ENCODE assay signal across 8 mouse cellular contexts in the genomic region with DNA sequence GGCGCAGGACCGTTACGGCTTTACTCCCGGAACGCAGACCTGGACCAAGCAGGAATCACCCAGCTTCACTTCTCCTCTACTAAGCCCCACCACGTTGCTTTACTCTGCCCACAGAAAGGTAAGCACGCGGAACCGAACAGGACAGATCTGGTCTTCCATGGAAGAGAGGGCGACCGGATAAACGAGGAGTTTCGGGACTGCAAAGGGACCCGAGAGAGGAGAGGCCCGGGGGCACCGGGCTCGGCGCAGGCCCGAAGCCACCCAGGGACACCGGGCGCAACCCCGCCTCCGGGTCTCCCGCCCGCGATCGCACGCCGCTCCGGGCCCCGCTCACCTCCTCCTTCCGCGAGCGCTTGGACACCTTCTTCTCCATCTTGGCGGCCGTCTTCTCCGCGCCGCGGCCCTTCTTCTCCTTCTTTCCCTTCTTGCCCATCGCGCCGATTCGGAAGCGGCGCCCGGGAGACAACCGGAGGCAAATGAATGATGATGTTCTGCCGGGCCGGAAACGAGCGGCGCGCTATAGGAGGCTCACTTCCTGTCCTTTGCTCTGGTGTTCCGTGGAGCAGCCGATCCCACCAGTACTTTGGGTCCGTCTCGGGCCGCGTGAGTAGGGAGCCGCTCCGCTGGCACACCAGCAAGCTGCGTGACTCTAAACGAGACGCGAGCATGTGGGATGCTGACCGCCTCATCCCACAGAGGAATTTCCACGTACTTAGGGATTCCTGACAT. TPM values are rescaled to one million over a fixed set of nuclear protein-coding genes. Genes with fewer than 3 reads are reported as not detected.
A peak's percentile ranks its signal among the peaks of the same experiment; 100 is the strongest.
DNase-seq lines count a peak whose midpoint lies in the region; ATAC-seq and TF ChIP-seq lines count a peak whose summit lies in the region.

TSS of gene Klhdc4 (minus strand) at position 522 of the 729 bp plus-strand sequence.

- no peak for TF ChIP-seq CTCF in MEL (IDR thresholded peaks at IDR 0.05 in 2 of 3, conservative IDR thresholded peaks at IDR 0.05 in 1 of 3; ENCODE audit: control insufficient read depth in 1 of 3, insufficient read depth in 1 of 3, low read depth in 2 of 3, low read length in 3 of 3, poor library complexity in 1 of 3, severe bottlenecking in 1 of 3)
- TF ChIP-seq CTCF in cerebellum, adult 2 months (IDR thresholded peaks at IDR 0.05; ENCODE audit: borderline replicate concordance, insufficient read depth, low read depth, low read length) = no peak

- under 1% methylated on average over 68 of the region's 68 CpGs for WGBS in cerebellum, adult 2 months
- under 1% methylated on average over 66 of the region's 68 CpGs for WGBS in lung, embryonic 16.5 days

- no peaks in the 10 kb centered on the region for H3K9me3 ChIP-seq in MEL (replicated peaks; ENCODE audit: insufficient read depth, low read length)
- H3K9me3 ChIP-seq in lung, embryonic 16.5 days (ENCODE audit: control insufficient read depth, low read length) = no peaks in the 10 kb centered on the region

- TF ChIP-seq EP300 in MEL (IDR thresholded peaks at IDR 0.05; ENCODE audit: low read depth in 1 of 2, low read length in 2 of 2) = no peak; a peak in 1 of 4 replicates

- peaks cover 4 to 17% of the 10 kb centered on the region in 2 experiments; a peak in 3 of 4 replicates for H3K4me1 ChIP-seq in MEL (ENCODE audit: control insufficient read depth in 1 of 2, insufficient read depth in 2 of 2, low read length in 2 of 2)
- H3K4me1 ChIP-seq in cerebellum, adult 2 months (ENCODE audit: control insufficient read depth, insufficient read depth, low read length) = peaks cover 9% of the 10 kb centered on the region
- H3K4me1 ChIP-seq in lung, embryonic 16.5 days (replicated peaks; ENCODE audit: control insufficient read depth, insufficient read depth, low read length) = peaks cover 15% of the 10 kb centered on the region

- H3K27ac ChIP-seq in MEL (ENCODE audit: control insufficient read depth, low read depth, low read length) = peak within 1 kb of the TSS; percentile 69
- H3K27ac ChIP-seq in cerebellum, adult 2 months (ENCODE audit: insufficient read depth, low read length) = peak within 1 kb of the TSS; percentile 73
- H3K27ac ChIP-seq in lung, embryonic 16.5 days (ENCODE audit: low read length) = 0 out of 2 replicates have a peak within 1 kb of the TSS, but pooled peaks have one; percentile 6

- 0 out of 4 replicates have a peak, but pooled peaks cover 0 to 2% of the 10 kb centered on the region in 2 experiments for H3K36me3 ChIP-seq in MEL (ENCODE audit: control insufficient read depth in 1 of 2, insufficient read depth in 2 of 2, low read length in 2 of 2)
- H3K36me3 ChIP-seq in lung, embryonic 16.5 days (ENCODE audit: control insufficient read depth, insufficient read depth, low read length) = no peaks in the 10 kb centered on the region

- H3K9ac ChIP-seq in MEL (ENCODE audit: control insufficient read depth, low read depth, low read length, poor library complexity, severe bottlenecking) = peak within 1 kb of the TSS; percentile 81
- peak within 1 kb of the TSS; percentile 86 for H3K9ac ChIP-seq in lung, embryonic 16.5 days (ENCODE audit: low read length)

- H3K27me3 ChIP-seq in MEL (ENCODE audit: control insufficient read depth in 1 of 2, insufficient read depth in 2 of 2, low read length in 2 of 2) = no peaks in the 10 kb centered on the region
- H3K27me3 ChIP-seq in cerebellum, adult 2 months (ENCODE audit: control insufficient read depth, insufficient read depth, low read length) = no peaks in the 10 kb centered on the region
- H3K27me3 ChIP-seq in lung, embryonic 16.5 days (ENCODE audit: control insufficient read depth, insufficient read depth, low read depth, low read length) = peaks cover 4% of the 10 kb centered on the region; the same call in 1 of the 2 replicates

- peak; percentile 96 to 98 for ATAC-seq in hematopoietic stem cell, adult 5-6 weeks (replicated peaks in 1 of 2; ENCODE audit: insufficient read depth in 1 of 2, low FRiP score in 2 of 2, low TSS enrichment in 1 of 2, low read depth in 1 of 2, poor library complexity in 2 of 2, severe bottlenecking in 2 of 2)
- ATAC-seq in lung, embryonic 16.5 days (ENCODE audit: low read depth) = peak; percentile 99

- DNase-seq in MEL (ENCODE audit: low read depth, low spot score) = peak; percentile 96
- peak; percentile 89 to 95 for DNase-seq in cerebellum, adult 2 months
- peak; percentile 87 for DNase-seq in forelimb bud, embryonic 11.5 days (ENCODE audit: low read depth, low spot score)
- peak; percentile 83 for DNase-seq in layer of hippocampus, adult 9-10 months (ENCODE audit: low spot score)
- peak; percentile 79 for DNase-seq in ovary, postnatal 10 days (ENCODE audit: low spot score)
- DNase-seq in thymus, postnatal 10 days (ENCODE audit: low spot score in 2 of 2) = peak; percentile 67 to 83

- H3K4me2 ChIP-seq in lung, embryonic 16.5 days (ENCODE audit: low read depth, low read length) = peak within 1 kb of the TSS; percentile 68

- no peak for TF ChIP-seq RAD21 in MEL (IDR thresholded peaks at IDR 0.05; ENCODE audit: low read depth, low read length)

- H3K4me3 ChIP-seq in MEL (ENCODE audit: control insufficient read depth in 1 of 2, insufficient read depth in 1 of 2, low read depth in 2 of 2, low read length in 2 of 2) = peak within 1 kb of the TSS; percentile 74 to 75
- peak within 1 kb of the TSS; percentile 60 for H3K4me3 ChIP-seq in cerebellum, adult 2 months (replicated peaks; ENCODE audit: insufficient read depth, low read depth, low read length)
- peak within 1 kb of the TSS; percentile 86 for H3K4me3 ChIP-seq in lung, embryonic 16.5 days (ENCODE audit: low read length)

- H3K79me2 ChIP-seq in MEL (ENCODE audit: control insufficient read depth, insufficient read depth, low read length, poor library complexity) = peaks cover 22% of the 10 kb centered on the region

- peak; percentile 46 to 89; a peak in 3 of 4 replicates for TF ChIP-seq POLR2A in MEL (IDR thresholded peaks at IDR 0.05; ENCODE audit: control insufficient read depth in 1 of 2, insufficient read depth in 1 of 2, low read depth in 1 of 2, low read length in 2 of 2, poor library complexity in 1 of 2)
- peak; percentile 87 for TF ChIP-seq POLR2A in cerebellum, adult 2 months (IDR thresholded peaks at IDR 0.05; ENCODE audit: borderline replicate concordance, insufficient read depth, low read length)

TF ChIP-seq in MEL, 35 proteins besides CTCF, POLR2A, EP300 and RAD21 (continues in another document):
- TF ChIP-seq ZMIZ1 (IDR thresholded peaks at IDR 0.05; ENCODE audit: low read depth, low read length) = peak; percentile 32; the same call in 1 of the 2 replicates
- TF ChIP-seq USF1 (IDR thresholded peaks at IDR 0.05; ENCODE audit: low read depth, low read length) = peak; percentile 44; the same call in 1 of the 2 replicates
- TF ChIP-seq UBTF (IDR thresholded peaks at IDR 0.05; ENCODE audit: borderline replicate concordance, insufficient read depth, low read depth, low read length) = 0 out of 2 replicates have a peak, but pooled peaks have one; percentile 21
- TF ChIP-seq TCF12 (IDR thresholded peaks at IDR 0.05; ENCODE audit: low read depth, low read length) = peak; percentile 83
- peak; percentile 32; the same call in 1 of the 2 replicates for TF ChIP-seq ZNF384 (IDR thresholded peaks at IDR 0.05; ENCODE audit: low read depth, low read length)
- TF ChIP-seq TBP (IDR thresholded peaks at IDR 0.05; ENCODE audit: low read depth, low read length) = peak; percentile 80
- TF ChIP-seq RCOR1 (IDR thresholded peaks at IDR 0.05; ENCODE audit: low read depth, low read length) = no peak
- peak; percentile 70 for TF ChIP-seq ELF1 (IDR thresholded peaks at IDR 0.05; ENCODE audit: low read depth, low read length)
- peak; percentile 52; the same call in 1 of the 2 replicates for TF ChIP-seq POLR2AphosphoS2 (IDR thresholded peaks at IDR 0.05; ENCODE audit: low read length)
- TF ChIP-seq MAZ (IDR thresholded peaks at IDR 0.05; ENCODE audit: low read depth, low read length) = 0 out of 2 replicates have a peak, but pooled peaks have one; percentile 56
- TF ChIP-seq USF2 (IDR thresholded peaks at IDR 0.05; ENCODE audit: borderline replicate concordance in 1 of 2, insufficient read depth in 1 of 2, low read depth in 1 of 2, low read length in 2 of 2) = no peak
- no peak for TF ChIP-seq GATA1 (IDR thresholded peaks at IDR 0.05; ENCODE audit: low read depth, low read length)
- TF ChIP-seq HCFC1 (IDR thresholded peaks at IDR 0.05; ENCODE audit: low read depth, low read length) = peak; percentile 98
- no peak for TF ChIP-seq E2F4 (IDR thresholded peaks at IDR 0.05; ENCODE audit: borderline replicate concordance, low read depth, low read length)
- TF ChIP-seq MYC (IDR thresholded peaks at IDR 0.05; ENCODE audit: low read depth, low read length) = peak; percentile 93
- TF ChIP-seq CHD2 (IDR thresholded peaks at IDR 0.05; ENCODE audit: low read length) = no peak
- peak; percentile 85 for TF ChIP-seq NELFE (IDR thresholded peaks at IDR 0.05; ENCODE audit: low read depth, low read length)
- TF ChIP-seq MAX (IDR thresholded peaks at IDR 0.05; ENCODE audit: low read length) = peak; percentile 90
- no peak for TF ChIP-seq CHD1 (IDR thresholded peaks at IDR 0.05; ENCODE audit: low read depth, low read length)
- peak; percentile 96 for TF ChIP-seq SIN3A (IDR thresholded peaks at IDR 0.05; ENCODE audit: low read length)
- TF ChIP-seq ETS1 (IDR thresholded peaks at IDR 0.05; ENCODE audit: low read depth, low read length) = peak; percentile 45; the same call in 1 of the 2 replicates
- TF ChIP-seq GABPA (IDR thresholded peaks at IDR 0.05; ENCODE audit: low read depth, low read length) = no peak
- no peak for TF ChIP-seq MAFK (IDR thresholded peaks at IDR 0.05; ENCODE audit: borderline replicate concordance, low read depth, low read length)
- TF ChIP-seq ZC3H11A (IDR thresholded peaks at IDR 0.05; ENCODE audit: low read depth, low read length) = no peak
- TF ChIP-seq MXI1 (IDR thresholded peaks at IDR 0.05; ENCODE audit: low read depth, low read length) = peak; percentile 95
- TF ChIP-seq MEF2A (IDR thresholded peaks at IDR 0.05; ENCODE audit: extremely low read depth, insufficient replicate concordance, low read depth, low read length, poor library complexity, severe bottlenecking) = peak; percentile 50; the same call in 1 of the 2 replicates
- no peak for TF ChIP-seq ZKSCAN1 (IDR thresholded peaks at IDR 0.05; ENCODE audit: low read depth, low read length)
- TF ChIP-seq SMC3 (IDR thresholded peaks at IDR 0.05; ENCODE audit: low read depth, low read length) = no peak

RNA-seq across cellular contexts. Expression of gene Klhdc4, which starts in this region (rescaled TPM):
- 49.8 and 53.7 TPM in 2 replicates for total RNA-seq in MEL (2012; rRNA removed)
- polyA plus RNA-seq in MEL (2012; ENCODE audit: insufficient read depth in 1 of 2, insufficient read length in 2 of 2, low read depth in 1 of 2, low replicate concordance in 2 of 2, missing spikeins in 1 of 2) = 10 to 100 TPM in 1 of 2 experiments, not detected in 1; 65.2 TPM
- polyA plus RNA-seq in cerebellum, adult 2 months (2012; rRNA removed) = 43.6 and 47.1 TPM in 2 replicates
- total RNA-seq in hematopoietic stem cell, adult 5-6 weeks (2017) = 25.7 and 32.3 TPM in 2 replicates
- polyA plus RNA-seq in lung, embryonic 16.5 days (2015; fragmentation: Nextera tagmentation; extraction: Ambion mirVana) = 33.2 and 34.6 TPM in 2 replicates

Comparison
In these comparisons a context has a peak if more than half of its experiments do, and no peak if none do; other contexts are left out.
1. Peak in every context shown above with its lines: DNase-seq, ATAC-seq, H3K4me3 ChIP-seq and H3K27ac ChIP-seq.
2. H3K27ac ChIP-seq: peak in every context shown above with its lines; median percentile 73 in cerebellum, adult 2 months; 69 in MEL; 6 in lung, embryonic 16.5 days.